Mouse (Mus musculus) activated CD4-positive, CD25-positive, alpha-beta regulatory T cell, adult 4 months (primary cell): ENCODE results near the gene Neurod4. TPM values are rescaled to one million over a fixed set of nuclear protein-coding genes. Genes with fewer than 3 reads are reported as not detected.
A peak's percentile ranks its signal among the peaks of the same experiment; 100 is the strongest.
"Not testable (repeated sequence)": the region's sequence is repeated elsewhere in the genome, so short reads cannot be mapped to it uniquely, and the experiment has no call there.

Experiments used
- ATAC-seq: one replicate; pipeline ENCODE4 v1.8.0; 2017
- polyA plus RNA-seq, 2 experiments: library from polyadenylated mRNA; unstranded; fragments of 100-300 nt; shearing (Covaris generic); gene quantifications; one replicate each; pipeline ENCODE4 v1.2.1; 2017

Gene Neurod4
- polyA plus RNA-seq, result under 1 TPM in 1 of 2 experiments, not detected in 1; 0.14 TPM

DNA sequence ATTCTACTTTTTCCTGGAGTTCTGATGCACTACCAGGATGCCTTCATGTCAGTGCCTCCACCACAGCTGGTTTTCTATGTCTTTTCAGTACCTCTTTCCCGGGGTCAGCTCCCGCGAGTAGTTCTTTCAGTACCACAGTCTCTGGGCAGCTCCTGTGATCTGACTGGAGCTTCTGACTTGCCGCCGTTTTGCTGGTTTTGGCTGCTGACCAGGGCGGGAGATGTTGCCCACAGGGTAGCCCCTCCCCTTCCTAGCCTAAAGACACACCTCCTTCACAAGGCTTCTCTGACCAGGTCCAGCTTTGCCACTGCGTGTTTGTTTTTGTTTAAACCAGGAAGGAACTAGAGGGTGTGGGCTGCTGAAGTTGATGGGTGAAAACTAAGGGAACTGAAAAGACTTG, at the start of gene Neurod4:
Gene Neurod4 (minus strand): TSS at position 175 of the 400 bp plus-strand sequence.
- ATAC-seq, result no peak

DNA sequence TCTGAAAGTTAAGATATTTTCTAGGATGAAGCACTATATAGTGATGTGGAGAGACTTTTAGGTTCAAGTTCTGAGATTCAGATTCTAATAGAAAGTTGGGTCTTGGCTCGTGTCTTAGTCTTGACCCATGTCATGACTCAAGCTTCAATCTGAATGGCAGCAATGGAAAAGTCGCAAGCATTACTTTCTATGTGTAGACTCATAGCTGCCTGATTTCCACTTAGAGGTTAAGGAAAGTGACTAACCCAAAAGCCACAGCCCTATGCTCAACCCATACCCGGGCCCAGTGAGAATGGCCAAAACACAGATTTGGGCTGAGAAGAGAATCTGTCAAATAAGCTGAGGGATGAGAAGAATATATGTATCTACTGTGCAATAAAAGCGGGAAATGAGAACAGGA, 44.2 kb upstream of the Neurod4 start:
- peak; percentile 8 for ATAC-seq

DNA sequence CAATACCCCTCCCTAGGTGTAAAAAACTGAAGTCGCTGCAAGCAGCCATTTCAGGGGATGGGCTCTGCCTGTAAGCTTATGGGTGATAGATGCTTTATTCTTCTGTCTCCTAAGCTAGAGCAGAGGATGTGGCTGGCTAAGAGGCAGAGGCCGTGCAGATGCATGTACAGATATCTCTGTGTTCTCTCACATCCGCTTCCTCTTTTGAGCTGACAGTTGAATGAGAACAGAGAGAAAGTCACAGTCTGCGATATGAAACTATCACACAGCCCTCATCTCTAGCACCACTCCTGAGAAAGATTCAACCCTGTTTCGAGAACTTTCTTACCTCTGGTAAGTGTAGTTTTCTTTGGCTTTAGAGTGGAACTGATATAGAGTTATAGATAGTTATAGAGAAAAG, 42.6 kb upstream of the Neurod4 start, which contains the start of gene Tespa1:
Gene Tespa1 (plus strand): TSS at position 234 of the 400 bp plus-strand sequence.
- peak; percentile 98 for ATAC-seq

DNA sequence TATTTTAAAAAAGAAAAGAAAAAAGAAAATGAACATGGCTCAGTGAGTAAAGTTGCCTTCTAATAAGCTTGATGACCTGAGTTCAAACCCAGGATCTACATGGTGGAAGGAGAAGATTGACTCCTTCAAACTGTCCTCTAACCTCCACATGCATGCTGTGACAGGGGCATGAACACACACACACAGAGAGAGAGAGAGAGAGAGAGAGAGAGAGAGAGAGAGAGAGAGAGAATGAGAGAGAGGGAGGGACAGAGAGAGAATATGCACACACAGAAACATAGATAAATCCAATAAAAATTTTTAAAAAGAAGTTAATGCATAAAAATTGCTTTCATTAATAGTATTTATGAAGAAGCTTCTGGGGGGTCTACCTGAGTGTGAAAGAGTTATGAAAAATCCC, 42.0 kb upstream of the Neurod4 start:
- no peak for ATAC-seq

DNA sequence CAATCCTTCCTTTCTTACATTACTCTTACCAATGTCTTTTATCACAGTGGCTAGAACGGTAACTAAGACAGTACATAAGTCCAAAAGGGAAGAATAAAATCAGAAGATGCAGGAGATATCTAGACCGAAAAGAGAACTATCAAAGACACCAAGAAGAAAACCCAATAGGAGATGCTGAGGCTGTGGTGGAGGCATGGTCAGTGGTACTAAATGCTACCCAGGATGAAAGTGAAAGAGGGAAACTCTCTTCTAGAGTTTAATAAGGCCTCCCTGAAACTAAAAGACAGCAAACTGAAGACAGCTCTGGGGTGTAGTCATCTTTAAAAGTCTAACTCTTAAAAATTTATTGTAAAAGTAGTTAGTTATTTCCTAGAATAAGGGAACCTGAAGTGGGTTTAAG, 40.7 kb upstream of the Neurod4 start:
- no peak for ATAC-seq

DNA sequence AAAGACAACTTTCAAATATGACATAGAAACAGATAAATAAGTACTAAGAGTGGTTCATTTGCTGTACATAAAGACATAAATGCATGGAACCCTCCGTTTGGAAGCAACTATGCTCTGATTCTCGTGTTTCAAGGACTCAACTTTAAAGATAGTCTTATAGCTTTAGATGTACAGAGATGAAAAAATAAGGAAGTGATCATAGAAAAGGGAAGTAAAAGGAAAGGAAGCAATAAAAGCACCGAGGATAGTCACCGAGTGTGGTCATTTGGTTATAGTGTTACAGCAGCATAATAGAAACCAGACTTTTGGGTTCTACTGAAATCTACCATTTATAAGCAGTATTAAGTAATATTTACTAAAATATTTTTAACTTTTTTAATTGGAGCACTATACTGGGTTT, 38.7 kb upstream of the Neurod4 start:
- no peak for ATAC-seq

DNA sequence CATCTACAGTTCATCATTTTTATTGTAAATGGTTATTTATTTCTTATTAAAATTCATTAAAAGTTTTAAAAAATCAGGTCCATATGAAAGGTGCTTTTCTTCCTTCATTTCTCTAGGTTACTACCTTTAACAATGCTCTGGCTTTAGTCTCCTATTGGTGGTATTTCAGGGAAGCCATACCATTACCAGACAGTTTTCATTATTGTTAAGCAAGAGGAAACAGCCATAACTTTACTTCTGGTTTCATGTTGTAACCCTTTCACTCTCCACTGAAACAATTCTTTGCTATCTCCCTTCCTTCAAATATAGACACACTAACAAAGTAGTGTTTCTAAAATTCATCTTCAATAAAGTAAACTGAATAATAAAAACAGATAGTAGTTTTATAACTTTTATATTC, 35.8 kb upstream of the Neurod4 start:
- ATAC-seq, result no peak

DNA sequence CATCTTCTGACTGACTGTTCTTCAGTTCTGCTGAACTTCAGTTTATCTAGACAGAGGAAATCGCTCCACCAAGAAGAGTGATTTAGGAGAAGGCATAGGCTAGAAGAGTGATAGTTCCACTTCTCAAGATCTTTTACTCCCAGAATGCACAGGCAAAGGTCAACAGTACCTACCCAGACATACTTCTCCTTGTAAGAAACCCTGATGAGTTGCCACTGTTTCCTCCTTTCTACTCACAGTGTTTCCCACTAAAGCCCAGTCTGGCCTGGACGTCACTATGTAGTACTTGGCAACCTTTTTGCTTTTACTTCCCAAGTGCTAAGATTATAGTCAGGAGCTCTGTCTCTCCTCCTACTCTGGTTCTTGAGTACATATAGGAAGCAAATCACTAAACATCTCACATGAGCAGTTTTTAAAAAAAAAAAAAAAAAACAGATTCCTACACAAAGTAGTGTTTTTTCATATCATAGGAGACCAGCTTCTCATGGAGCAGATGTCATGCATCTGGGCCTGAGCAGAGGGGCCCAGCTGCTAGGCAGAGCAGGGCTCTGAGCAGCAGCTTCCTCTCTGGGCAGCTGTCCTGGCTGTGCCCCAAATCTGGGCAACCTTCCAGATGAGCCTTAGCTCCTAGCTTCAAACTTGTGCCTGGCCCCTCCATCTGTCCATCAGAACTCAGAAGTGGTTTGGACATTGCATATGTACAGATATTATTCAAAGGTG, 34.2 kb upstream of the Neurod4 start:
- ATAC-seq, result no peak

DNA sequence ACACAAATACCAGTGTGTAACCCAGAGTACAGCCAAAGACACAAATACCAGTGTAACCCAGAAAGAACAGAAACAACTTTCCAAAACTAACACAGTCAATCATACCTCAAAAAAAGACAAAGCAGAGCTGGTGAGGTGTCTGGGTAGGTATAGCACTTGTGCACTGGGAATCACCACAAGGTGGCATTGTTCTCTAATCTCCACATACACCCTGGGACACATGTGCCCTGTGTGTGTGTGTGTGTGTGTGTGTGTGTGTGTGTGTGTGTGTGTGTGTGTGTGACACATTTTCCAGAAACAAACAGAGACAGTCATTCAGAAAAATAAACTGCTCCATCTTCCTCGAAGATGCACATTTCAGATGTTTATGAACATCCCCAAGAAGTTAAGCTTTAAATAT, 33.5 kb upstream of the Neurod4 start:
- peak; percentile 83 for ATAC-seq

DNA sequence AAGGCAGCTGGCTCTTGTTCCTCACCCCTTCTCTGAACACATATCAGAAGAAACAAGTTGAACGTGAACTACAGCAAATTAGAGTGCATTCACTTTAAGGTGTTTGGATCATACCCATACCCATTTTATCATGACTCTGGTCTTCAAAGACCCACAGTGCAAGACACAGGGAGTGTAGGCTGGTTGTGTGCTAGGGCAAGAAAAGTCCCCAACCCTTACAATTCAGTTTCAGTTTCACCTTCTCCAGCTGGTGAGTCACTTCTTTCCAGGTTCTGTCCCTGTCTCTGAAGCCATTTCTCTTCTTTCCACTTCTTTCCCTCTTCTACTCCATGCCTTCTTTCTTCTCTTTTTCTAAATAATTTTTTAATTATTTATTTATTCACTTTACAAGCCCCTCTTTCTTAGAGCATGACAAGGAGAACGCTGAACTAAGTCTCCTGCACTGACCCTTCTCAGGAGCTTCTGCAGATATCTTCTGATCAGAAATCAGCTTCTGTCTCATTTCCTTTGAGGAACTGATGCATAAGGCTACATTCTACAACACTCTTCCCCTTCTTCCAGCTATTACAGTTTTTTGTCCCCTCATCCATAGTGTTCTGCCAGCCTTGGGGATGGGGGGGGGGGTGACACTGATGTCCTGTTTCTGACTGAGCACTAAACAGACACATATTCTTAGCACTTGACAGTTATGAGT, 31.6 kb upstream of the Neurod4 start:
- peak; percentile 81 for ATAC-seq

DNA sequence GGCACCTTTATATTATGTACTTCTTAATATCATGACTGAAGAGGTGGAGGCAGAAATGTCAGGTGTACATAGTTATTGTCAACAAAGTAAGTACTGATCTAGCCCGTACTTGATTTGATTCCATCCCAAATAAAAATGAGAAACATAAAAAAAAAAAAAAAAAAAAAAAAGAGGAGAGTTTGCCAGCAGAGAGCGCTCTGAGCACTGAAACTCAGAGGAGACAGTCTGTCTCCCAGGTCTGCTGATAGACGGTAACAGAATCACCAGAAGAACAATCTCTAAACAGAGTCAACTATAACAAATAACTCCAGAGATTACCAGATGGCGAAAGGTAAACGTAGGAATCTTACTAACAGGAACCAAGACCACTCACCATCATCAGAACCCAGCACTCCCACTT, 24.1 kb upstream of the Neurod4 start:
- ATAC-seq, result not testable (repeated sequence)

DNA sequence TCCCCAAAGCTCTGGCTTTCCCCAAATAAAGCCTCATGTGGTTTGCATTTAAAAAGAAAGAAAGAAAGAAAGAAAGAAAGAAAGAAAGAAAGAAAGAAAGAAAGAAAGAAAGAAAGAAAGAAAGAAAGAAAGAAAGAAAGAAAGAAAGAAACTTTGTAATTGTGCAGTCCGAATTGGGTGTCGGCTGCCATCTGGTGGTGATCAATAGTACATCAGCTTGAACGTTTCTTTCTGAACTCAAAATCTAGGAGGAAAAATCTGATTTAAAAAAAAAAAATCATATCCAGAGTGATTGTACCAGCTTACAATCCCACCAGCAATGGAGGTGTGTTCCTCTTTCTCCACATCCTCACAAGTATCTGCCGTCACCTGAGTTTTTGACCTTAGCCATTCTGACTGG, 18.7 kb upstream of the Neurod4 start:
- peak; percentile 57 for ATAC-seq

DNA sequence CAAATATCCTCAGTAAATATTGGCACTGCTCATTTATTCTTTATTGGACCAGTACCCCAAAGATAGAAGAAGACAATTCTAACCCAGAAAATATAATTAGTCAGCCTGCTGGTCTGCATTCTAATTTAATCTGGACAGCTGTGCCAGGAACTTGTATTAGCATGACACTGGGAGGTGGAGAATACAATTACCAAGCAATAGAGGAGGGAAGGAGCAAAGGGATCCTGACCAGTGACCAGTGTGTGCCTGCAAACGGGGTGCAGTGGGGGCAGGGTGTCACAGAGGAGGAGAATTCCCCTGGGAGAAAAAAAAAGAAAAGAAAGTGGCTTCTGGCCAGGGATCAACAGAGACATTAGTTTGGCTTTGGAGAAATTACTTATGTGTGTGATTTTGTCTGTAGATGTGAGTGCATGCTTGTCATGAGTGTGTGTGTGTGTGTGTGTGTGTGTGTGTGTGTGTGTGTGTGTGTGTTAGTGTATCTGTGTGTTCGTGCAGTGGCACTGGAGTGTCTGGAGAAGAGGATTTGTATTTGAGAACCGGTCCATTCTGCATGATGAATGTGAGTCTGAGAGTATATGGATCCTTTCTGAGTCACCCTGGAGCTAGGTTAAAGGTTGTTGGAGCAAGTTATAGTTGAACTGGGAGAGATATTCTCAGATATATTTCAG, 13.8 kb upstream of the Neurod4 start:
- no peak for ATAC-seq

DNA sequence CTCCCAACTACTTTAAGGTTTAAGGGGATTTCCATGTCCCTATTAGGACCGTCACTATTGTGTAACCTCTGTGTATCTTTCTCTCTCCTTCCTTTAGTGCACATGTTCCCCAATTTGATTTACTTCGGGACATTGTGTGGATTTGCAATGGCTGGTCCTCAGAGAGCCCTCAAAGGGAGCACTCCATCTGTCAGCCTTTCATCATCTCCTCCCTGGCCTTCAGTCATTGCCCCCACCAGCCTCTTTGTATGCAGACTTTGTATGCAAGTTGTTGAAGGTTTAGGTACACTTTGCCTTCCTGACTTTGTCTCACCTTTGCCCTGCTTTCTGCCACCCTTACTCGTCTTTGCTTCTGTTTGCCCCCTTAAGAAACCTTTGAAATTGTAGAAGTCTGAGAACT, 8.0 kb upstream of the Neurod4 start:
- no peak for ATAC-seq

DNA sequence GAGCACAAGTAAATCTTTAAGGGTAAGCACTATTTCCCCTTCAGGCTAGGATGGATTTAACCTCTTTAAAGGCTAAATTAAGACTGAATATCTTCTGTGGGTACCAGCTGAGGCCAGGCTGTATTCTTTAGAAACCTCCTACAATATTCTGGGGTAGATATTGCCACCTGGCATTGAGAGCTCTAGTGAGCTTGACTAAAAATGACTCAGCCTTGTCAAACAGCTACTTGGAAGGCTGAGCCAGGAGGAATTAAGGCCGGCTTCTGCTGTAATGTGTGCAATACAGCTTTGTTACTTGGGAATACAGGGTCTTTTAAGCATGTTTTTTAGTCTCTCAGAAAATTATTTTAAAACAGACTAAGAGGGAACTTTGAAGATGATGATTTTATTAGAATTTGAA, 7.2 kb upstream of the Neurod4 start:
- no peak for ATAC-seq

DNA sequence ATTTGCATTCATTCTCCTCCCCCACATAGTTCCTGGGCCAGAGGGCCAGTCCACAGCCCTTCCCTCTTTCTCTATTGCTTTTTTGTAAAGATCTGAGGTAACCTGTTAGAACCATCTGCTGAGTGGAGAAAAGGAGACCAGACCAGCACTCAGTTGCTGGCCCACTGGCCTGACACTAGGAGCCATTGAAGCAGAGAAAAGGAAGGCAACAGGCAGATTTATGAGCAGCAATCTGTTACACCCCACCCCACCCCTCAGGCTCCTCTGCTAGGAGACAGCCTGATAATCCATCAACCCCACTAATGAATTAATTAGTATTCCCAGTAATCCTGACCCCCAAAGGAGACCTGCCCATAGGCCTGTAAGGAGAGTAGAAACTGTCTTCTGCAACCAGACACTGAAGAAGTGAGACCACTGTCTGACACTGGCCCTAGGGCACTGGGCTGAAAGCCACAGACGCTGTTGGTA, 2.0 kb upstream of the Neurod4 start:
- ATAC-seq, result no peak

DNA sequence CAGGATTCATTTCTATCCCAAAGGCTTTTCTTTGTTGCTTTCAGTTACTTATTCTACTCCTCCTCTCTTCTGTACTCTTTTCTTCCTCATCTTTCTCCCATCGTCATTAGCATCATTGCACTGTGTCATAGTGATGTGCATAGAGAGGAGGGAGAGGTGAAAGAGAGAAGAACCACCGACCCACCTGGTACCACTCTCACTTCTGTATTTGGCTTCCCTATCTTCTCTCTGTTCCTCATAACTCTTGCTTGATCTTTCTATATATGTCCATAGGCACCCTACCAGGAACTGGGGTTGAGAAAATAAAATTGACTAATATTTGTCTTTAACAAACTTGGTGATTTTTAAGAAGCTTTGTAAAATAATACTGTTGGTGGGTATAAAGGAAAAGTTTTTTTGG, 3.5 kb downstream of the Neurod4 start:
- no peak for ATAC-seq

DNA sequence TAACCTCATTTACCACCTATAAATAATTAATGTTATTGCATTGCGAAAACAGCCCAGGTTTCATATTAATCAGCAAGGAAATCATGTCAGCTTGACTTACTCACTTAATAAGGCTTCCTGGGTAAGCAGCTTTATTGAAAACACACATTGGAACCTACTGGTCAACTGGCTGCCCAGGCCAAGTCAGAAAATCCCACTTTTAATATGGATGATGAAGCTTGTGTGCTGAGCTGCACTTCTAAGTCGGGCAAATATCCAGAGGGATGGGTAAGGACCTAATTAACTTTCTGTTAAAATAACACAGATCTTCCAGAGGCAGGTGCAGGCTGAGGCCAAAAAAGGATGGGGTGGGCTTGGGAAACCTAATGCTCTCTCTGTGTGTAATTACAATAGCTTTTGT, 4.3 kb downstream of the Neurod4 start:
- no peak for ATAC-seq

DNA sequence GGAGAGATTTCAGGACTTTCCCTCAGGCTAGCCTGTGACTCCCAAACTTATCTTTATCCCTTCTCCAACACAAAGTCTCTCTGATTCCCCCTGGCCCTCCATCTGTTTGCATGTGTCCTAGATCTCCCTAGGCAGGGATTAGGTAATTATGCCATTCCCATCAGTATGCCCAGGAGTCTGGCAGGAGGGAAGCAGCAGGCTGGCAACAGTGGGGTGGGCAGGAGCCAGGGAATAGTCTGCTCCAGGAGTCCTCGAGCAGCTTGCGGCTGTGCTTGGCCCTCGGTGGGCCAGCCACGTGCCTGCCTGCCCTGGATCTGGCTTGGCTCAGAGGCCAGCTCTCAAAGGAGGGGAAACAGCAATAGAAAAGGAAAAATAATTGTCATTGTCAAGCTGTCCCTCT, 16.8 kb downstream of the Neurod4 start:
- ATAC-seq, result no peak

DNA sequence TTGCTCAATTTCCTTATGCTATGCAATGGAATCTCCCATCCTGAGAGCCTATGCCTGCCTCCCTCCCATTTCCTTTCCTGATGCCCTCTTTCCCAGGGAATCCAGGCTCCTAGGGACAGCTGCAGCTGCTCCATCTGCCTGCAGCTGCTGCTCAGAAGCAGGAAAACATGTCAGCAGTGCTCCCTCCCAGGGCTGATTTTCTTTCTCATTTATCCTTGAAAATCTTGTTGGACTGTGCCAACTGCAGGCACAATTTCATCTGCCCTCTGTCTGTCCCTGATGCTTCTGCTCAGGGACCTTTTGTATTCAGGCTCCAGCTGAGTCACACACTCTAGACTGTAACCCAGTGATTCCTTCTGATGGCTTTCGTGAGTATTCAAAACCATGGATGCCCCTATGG, 20.6 kb downstream of the Neurod4 start:
- ATAC-seq, result no peak

DNA sequence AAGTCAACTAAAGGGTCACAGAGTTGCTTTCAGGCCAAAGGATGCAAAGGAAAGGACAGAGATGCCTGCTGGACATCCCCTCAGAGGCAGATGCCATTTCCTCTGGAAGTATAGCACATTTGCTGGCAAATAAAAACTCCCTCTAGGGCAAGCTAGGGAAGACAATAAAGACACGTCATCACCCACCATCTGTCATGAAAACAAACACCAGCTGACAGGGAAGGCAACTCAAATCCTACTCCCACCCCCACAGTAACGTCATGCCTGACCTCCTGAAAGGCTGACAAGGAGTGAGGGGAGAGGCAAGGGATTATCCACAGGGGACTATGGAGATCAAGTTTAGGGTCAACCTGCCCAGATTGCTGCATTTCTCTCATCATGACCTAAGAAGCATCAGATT, 35.8 kb downstream of the Neurod4 start:
- ATAC-seq, result no peak

DNA sequence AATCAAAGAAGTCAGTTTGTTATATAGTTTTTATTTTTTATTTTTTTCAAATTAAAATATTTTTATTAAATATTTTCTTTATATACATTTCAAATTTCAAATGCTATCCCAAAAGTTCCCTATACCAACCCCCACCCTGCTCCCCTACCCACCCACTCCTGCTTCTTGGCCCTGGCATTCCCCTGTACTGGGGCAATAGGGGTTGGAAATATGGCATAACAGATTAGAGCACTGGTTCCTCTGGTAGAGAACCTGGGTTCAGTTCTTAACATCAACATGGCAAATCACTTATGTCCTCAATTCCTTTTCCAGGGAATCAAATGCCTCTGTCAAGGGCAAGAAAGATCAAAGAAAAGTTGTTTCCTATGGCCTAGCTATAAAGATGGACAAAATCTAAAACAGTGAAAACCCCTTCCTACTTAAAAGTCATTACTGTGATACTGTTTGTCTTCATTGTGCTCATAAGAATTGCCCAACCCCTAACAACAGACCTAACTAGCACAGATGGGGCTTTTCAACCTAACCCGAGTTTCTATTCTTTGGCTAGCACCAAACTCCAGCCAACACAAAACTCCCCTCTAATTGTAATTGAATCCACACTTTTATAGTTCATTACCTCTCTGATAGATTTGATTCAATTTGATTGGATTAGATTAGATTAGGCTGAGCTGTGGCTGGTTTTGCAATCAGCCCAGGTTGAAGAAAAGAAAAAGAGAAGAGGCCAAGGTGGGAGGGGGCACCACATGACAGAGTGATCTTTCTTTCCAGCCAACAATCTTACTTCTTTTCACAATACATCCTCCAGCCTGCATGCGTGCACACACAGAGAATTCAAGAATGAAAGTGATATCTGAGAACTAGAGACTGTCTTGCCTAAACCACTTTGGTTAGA, 41.5 kb downstream of the Neurod4 start:
- ATAC-seq, result no peak

DNA sequence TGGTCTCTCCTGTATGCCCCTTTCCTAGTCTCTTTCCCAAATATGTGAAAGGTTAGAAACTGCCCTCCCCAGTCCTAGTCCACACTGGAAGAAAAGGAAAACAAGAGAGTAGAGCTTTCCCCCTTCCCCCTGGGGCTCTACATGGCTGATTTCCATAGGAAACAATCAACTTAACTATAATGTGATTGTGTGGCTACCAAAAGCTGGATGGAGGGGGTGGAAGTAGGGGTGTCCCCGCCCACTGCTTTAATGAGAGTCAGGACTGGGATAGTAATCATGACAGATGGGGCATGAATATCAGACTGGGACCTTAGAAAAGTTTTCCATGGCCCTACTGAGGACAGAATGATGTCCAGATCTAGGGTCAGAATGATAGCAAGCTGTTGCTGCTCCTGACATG, 45.5 kb downstream of the Neurod4 start:
- no peak for ATAC-seq
